Mouse (Mus musculus) cerebellum, adult 2 months (tissue): ENCODE results near the gene Zfp473.

Source experiments
- CTCF ChIP-seq: fragments of 200-500 bp; IDR thresholded peaks from 2 replicates; pipeline ENCODE4 v1.5.1; 2011; ENCODE audit warnings: low read depth, mild to moderate bottlenecking, control low read depth, low read length, moderate library complexity, borderline replicate concordance; ENCODE audit not compliant: insufficient read depth
- POLR2A ChIP-seq: fragments of 200-500 bp; IDR thresholded peaks from 2 replicates; pipeline ENCODE4 v1.6.1; 2011; ENCODE audit warnings: low read length, control low read depth, borderline replicate concordance; ENCODE audit not compliant: insufficient read depth

DNA sequence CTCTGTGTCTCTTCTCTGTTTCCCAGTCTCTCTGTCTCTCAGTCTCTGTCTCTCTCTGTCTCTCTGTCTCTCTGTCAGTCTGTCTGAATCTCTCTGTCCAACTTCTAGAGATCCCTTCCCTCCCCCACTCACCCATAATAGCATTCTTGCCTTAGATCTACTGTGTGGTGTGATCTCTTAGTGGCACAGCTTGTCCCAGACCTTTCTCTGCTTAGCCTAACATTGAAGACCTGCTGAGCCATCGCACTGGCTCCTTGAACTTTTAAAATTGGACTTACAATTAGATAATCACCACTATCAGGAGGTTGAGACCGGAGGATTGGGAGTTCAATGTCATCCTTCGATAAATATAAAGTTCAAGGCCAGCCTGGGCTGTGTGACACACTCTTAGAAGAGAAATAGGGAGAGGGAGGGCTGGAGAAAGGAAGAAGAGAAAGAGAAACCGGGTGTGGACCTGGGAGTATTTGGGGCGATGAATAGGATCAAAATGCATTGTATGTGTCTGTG, 43.6 kb downstream of the Zfp473 start:
- no peak for TF ChIP-seq CTCF
- TF ChIP-seq POLR2A: no peak
